Mouse (Mus musculus) layer of hippocampus, adult 9-10 months (tissue): ENCODE data around the gene Hist2h2ab.
A peak's percentile ranks its signal among the peaks of the same experiment; 100 is the strongest.
"Not testable (repeated sequence)": the region's sequence is repeated elsewhere in the genome, so short reads cannot be mapped to it uniquely, and the experiment has no call there.

Experiments
- DNase-seq: peaks from one replicate; pipeline ENCODE4 v3.0.0; 2022; ENCODE audit warnings: low spot score

The Hist2h2ab gene

DNA sequence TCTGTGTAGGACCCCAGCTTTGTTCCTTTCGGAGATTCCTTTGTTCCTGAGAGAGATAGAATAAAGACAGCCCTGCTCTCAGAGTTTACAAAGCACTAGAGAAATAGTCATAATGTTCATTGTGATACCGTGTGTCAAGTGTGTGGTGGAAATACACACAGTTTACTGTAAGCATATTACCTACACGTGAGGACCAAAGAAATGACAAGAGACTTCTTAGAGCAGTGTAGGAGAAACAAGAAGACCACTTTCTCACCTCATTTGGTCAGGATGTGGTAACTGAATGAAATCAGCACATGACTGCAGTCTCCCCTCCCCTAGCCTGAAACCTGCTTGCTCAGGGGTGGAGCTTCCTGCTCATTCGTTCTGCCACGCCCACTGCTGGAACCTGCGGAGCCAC lies 21.5 kb upstream of the Hist2h2ab start:
- no peak for DNase-seq

DNA sequence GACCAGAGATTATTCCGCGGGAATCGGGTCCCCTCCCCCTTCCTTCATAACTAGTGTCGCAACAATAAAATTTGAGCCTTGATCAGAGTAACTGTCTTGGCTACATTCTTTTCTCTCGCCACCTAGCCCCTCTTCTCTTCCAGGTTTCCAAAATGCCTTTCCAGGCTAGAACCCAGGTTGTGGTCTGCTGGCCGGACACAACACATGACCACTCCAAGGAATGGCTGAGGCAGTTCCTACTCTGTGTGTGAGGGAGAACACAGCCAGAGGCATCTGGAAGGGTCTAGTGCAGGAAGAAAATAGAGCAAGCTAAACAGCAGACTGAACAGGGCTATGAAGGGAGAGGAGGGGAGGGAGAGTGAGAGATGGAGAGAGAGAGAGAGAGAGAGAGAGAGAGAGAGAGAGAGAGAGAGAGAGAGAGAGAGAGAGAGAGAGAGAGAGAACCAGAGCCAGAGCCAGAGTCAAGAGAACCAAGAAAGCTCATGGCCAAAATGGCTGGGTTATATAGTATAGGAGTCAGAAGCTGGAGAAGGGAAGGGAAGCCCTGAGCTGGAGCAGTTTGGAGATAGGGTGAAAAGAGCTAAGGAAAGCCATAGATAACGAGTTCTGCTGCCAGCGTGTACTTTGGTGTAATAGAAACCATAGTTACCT lies 20.9 kb upstream of the Hist2h2ab start:
- DNase-seq = not testable (repeated sequence)

DNA sequence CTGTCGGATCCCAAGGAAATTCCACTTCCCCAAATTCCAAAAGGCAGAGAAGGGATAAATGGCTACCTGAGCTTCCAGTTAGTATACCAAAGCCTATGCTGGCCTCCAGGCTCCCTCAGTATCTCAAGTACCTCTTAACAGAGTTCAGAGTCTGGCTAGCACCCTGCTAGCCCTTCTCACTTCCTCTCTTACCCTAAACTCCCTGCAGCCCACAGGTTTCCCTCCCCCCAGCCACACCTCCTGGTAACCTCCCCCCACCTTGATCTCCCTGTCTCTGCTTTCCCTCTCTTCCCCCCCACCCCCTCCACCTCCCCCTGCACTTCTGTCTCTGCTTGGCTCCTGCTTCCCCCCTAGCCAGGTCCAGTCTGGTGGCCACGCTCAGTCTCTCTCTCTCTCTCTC lies 19.9 kb upstream of the Hist2h2ab start:
- no peak for DNase-seq

DNA sequence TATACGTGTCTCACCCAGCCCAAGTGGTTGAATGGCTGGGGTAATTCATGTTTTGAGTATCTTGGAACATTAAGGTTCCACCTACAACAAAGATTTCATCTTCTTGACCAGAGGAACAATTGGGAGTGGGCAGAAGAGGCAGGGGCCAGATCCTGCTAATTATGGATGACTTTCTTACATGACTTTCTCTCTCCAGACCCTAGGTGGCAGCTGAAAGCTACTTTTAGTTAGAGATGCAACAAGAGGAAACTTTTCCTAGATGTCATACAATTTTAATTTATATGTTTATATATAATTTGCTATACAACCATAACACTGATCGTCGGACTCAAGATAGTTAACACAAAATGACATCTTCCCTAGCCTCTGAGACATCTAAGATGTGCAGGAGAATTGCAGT lies 11.8 kb upstream of the Hist2h2ab start:
- no peak for DNase-seq

DNA sequence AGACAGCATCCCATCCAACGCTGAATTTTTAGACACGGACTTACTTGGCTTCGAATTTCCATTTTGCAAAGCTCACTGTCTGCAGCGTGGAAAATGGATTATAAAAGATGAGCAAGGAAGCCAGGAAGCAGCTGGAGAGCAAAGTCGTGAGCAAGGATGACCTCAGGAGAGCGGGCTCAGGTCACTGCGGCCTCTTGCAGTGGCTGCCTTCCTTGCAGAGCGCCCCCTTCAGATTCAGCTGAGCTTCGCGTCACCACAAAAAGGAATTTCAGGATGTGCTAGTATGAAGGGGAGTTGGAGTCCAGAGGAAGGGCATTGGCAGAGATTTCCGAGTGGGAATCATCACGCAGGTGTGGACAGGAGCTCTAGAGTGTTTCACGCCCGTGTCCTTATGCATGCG lies 10.4 kb upstream of the Hist2h2ab start:
- no peak for DNase-seq

DNA sequence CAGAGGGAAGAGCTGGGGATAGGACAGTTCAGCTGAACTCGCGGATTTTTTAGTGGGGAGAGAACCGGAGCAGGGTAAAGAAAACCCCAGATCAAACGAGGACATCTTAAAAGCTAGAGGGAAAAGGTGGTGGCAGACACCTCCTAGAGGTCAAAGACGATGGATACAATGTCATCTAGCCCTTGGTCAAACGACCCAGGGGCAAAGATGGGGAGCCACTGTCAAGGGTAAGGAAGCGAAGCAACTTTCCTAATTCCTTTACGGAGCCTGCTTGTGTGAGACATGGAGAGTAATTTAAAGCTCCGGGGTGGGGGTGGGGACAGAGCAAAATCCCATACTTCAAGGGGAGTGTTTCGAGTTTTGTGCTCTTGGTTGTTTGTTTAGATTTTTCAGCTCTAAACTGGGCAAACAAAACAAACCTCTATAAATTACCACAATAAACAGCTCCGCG lies 449 bp upstream of the Hist2h2ab start:
- DNase-seq = no peak

DNA sequence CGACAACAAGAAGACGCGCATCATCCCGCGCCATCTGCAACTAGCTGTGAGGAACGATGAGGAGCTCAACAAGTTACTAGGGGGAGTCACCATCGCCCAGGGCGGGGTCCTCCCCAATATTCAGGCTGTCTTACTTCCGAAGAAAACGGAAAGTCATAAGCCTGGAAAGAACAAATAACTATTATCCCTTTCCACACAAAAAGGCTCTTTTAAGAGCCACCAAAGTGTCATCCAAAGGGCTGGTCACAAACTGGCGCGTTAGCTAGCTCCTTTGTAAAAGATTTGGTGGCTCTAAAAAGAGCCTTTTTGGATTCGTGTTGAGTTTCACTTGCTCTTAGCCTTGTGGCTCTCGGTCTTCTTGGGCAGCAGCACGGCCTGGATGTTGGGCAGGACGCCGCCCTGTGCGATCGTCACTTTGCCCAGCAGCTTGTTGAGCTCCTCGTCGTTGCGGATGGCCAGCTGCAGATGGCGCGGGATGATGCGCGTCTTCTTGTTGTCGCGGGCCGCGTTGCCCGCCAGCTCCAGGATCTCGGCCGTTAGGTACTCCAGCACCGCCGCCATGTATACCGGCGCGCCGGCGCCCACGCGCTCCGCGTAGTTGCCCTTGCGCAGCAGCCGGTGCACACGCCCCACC lies 583 bp downstream of the Hist2h2ab start:
- not testable (repeated sequence) for DNase-seq

DNA sequence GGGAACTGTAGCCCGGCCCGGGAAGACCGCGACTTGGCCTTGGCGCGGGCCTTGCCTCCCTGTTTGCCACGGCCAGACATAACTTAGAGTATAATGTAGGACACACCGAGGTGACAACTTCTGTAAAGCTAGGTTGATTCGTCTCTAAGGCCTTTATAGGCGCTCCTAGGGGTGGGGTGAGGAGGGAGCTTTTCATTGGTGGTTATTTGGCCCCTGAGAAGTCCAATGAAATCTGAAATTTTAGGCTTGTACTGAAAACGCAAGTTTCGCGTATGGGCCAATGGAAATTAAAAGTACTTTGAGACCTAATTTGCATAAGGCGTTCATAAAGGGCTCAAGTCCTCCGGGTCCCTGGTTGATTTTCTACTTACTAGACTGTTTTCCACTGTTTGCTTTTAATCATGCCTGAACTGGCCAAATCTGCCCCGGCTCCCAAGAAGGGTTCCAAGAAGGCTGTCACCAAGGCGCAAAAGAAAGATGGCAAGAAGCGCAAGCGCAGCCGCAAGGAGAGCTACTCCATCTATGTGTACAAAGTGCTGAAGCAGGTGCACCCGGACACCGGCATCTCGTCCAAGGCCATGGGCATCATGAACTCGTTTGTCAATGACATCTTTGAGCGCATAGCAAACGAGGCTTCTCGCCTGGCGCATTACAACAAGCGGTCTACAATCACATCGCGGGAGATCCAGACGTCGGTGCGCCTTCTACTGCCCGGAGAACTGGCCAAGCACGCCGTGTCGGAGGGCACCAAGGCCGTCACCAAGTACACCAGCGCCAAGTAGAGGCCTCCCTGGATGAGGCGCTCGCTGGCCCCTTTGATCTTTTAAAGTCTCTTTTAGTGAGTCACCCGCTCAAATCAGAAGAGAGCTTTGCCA lies 1.3 kb downstream of the Hist2h2ab start, which contains the start of the genes Hist2h2ac and Hist2h2be:
Gene Hist2h2ac, minus strand, starts transcription at position 116 of the 875 bp plus-strand sequence.
Gene Hist2h2be, plus strand, starts transcription at position 355 of the 875 bp plus-strand sequence.
- peak; percentile 95 for DNase-seq

DNA sequence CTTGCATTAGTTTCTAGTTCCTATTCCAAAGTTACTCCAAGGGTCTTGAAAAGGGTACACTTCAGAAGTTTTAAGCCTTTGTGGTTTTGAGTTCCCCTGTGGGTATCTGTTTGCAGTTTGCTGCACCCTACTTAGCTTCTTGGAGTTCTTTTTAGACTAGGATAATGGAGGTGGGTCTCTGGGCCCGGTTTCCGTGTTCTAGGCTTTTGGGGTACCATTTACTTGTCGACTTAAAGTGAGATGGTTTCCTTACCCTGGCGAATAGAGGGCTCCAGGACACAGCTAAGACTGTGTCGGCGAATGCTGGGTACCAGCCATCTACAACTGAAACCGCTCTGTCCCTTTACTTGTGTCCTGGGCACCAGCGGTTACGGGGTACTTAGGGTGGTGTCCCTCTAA lies 2.0 kb downstream of the Hist2h2ab start:
- DNase-seq = no peak

DNA sequence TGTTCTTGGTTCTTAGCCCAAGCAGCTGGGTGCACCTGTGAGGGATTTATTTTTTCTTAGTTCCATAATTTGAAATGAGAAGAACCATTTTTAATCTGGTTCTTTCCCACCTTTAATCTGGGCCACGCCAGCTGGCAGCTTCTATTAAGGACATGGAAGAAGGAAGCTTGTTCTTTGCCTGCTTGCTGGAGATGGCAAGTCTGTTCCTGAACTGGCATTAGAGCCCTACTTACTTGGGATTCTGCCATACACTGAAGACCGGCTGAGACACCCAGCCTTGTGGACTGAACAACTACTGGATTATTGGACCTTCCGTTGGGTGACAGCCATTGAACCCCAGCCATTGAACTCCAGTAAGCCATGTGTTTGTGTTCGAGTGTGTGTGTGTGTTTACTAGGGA lies 3.1 kb downstream of the Hist2h2ab start:
- no peak for DNase-seq

DNA sequence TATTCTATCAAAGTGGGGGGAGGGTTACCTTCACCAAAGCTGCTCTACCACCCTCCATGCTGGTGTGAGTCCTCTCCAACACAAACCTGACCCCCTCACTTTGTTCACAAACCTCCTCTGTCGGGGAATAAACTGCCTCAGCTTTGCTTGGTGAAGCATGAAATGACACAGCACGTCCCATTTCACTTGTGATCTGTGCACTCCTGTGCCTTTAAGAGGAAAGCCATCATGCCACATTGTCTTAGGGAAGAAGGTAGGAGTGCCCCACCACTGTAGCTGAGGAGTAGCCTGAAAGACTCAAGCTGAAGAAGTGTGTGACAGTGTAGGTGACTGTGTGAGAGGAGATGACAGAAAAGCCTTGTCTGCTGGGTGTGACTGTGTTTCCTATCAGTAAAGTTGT lies 5.8 kb downstream of the Hist2h2ab start:
- no peak for DNase-seq

DNA sequence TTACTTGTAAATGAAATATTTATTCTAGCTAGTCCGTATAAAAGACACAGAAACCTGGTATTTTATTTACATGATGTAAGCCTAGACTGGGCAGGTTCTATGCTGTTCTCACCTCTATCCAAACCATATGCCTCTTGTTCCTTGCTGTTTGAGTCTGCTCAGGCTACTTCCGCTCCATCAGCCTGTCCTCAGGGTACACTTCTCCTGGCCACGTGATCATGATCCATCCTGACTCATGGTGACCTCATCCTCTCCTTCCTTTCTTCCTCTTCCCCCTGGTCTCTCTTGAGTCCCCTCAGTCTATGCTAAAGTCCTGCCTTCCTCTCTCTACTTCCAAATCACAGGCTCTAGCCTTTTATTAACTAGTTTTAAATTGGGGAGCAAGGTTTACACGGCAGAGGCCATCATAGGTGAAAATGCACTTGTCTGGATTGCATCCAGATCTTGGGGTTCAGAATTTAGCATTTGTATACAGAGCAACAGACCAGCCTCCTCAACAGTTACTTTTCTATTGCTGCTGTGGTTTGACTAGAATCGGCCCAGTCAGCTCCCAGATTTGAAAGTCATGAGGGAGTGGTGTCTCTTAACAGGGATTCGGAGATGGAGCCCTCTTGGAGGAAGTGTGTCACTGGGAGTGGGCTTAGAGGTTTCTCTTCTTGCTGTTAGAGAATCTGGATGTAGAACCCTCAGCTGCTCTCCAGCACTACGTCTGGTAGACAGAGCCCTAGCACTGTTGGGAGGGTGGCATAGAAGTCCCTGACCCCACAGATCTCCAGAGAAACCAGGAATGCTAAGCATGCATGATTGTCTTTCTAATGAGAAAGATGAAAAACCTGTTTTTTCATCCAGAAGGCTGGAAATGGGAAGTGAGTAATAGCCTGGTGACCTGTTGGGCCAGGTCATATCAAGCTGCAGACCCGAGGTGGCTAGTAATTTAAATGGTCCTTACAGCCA lies 7.3 kb downstream of the Hist2h2ab start:
- no peak for DNase-seq

DNA sequence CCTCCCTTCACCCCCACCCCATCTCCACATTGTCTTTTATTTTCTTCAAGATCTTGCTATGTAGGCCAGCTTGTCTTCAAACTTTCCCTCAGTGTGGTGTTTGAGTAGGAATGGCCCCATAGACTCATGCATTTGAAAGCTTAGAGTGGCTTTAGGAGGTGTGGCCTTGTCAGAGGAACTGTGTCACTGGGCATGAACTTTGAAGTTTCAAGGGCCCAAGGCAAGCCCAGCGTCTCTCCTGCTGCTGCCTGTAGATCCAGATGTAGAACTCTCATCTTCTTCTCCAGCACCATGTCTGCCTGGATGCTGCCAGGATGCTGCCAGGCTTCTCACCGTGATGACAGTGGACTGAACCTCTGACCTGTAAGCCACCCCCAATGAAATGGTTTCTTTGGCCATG lies 9.2 kb downstream of the Hist2h2ab start:
- no peak for DNase-seq

DNA sequence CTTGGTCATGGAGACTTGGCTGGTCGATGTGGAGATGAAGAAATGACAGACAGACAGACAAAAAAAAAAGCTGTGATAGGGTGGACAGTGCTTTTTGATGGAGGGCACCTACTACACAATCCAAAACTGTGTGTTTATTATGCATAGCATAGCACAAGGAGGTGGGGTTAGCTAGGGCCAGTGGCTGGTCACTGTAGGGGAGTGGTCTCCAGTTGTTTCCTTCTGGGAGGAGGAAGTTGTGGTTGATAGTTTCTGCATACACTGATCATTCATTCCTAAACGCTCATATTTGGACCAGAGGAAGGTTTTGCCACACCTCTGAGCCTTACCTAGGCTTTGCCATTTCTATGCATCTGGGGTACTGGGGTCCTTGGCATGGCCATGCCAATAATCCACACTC lies 10.7 kb downstream of the Hist2h2ab start:
- DNase-seq = no peak

DNA sequence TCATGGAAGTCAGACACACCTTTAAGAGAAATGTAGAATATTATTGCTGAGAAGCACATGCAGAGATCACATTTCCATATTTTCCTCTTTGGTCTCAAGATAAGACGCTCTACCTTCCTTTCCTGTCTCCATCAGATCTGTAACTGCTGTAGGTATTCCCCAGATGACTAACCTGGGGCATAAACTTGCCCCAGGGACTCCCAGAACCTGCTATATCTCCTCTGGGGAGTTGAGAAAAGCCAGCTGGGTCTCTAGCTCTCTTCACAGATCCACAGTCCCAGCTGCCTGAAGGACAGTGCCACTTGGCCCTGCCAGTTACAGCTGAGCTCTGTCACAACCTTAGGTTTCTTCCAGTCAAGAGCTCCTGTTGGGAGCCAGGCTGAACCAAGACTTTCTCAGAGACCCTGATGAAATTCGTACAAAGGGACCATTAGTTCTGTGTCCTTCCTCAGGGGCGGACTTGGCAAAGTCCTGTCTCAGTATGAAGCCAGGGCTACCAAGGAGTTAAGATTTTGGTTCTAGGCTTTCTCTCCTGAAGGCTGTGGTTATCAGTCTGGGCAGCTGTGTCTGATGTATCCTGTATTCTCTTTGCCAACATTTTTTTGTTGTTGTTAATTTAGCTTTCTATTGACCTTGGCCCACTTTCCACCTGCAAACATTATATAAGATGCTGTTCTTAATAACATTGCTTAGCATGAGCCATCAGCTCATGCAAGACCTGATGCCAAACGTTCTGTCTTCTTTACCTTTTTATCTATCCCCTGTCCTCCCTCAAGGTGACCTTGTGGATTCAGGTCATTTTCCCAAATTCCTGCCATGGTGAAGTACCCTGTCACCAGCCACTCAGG lies 11.5 kb downstream of the Hist2h2ab start:
- no peak for DNase-seq

DNA sequence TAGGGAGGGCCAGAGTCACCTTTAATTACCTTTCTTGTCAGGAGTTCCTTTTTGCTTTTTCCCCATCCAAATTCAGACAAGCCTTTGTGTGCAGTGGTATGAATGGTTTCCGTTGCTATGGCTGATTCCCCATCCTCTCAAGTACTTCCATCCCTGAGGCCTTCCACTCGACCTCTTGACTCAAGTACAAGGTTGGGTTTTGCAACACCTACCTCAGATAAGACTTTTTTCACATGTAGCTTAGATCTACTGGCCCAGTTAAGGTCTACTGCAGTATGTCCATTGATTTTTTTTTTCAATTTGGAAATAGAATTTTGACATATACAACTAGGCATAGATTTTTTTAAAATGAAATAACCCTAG lies 12.1 kb downstream of the Hist2h2ab start:
- no peak for DNase-seq

DNA sequence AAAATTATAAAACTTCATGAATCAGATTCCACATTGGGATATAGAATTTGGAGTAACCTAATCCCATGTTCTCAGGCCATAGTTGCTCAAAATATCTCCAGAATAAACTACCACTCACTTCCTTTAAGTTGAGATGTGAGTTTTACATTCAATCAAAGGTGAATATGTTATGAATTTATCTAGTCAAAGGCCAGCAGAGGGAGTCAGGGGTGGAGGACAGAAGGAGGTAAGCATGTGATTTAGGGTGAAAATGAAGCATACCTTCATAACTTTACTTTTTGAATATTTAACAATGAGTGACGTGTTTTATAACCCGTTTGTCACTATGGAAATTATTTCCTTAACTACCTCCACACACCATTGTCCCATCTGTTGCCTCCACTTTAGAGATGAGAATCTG lies 15.2 kb downstream of the Hist2h2ab start:
- DNase-seq = no peak

DNA sequence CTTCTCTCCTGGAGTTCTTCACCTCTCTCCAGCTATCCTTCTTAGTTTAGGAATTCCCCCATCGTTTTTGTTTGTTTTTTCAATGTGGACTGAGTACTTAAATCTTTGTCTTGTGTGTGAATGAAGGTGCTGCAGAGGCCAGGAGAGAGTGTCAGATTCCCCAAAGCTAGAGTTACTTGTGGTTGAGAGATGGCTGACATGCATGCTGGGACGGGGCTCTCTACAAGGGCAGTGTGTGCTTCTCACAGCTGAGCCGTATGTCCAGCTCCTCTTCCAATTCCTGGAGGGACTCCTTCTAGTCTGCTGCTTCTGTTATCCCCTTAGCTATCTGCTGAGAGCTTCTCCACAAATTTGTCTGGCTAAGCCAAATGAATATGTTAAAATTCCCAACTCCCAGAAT lies 16.2 kb downstream of the Hist2h2ab start:
- no peak for DNase-seq

DNA sequence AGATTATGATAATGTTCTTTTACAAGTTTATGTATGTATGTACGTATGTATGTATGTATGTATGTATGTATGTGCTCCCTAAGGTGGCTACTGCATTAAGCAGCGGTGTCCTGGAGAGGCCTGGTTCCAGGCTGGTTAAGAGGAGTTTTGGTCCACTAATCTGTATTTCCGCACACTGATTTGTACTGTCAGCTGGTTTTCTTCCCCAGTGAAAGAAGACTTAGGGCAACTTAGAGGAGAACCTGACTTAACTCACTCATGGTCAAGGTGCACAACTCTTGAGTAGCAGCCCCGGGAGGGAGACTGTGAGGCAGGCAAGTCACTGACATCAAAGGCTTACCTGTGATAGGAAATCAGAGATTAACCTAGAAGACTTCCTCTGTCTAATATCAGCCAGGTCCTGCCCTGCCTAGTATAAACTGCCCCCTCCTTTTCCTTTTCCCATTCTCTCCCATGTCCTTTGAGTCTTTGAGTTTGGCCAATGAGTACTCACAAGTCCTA lies 17.2 kb downstream of the Hist2h2ab start:
- DNase-seq = no peak

DNA sequence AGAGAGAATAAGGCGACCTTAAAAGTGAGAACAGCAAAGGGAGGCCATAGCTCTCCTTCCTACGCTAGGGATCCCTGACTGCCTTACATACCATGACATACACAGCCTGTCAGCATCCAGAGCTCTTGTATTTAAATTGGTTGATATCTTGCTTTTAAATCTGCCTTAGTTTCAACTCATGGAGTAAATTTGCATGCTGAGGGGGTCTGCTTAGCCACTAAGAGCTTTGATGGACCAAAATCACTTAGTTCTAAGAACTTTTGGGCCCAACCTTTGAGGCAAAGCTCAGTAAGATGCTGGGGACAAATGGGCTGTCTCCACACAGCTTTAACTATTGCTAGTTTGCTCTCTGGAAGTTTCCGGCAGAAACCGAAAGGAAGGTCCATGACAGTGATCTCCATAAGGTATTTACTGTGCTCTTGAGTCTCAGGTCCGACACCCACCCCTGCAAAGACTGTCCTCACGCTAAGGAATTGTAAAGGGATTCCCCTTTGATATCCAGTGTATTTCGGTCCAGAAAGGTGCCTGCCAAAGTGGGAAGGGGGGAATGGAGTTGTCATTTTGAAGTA lies 17.8 kb downstream of the Hist2h2ab start:
- no peak for DNase-seq
